Mouse (Mus musculus) c-Kit-positive CD71-positive TER-119-positive erythroid progenitor cells, embryonic 14.5 days (primary cell): Measurements from ENCODE around the gene Hist2h3c1.
A peak's percentile ranks its signal among the peaks of the same experiment; 100 is the strongest.
"Not testable (repeated sequence)": the region's sequence is repeated elsewhere in the genome, so short reads cannot be mapped to it uniquely, and the experiment has no call there.

ENCODE experiments used
- DNase-seq: peaks from one replicate; pipeline ENCODE4 v3.0.0-alpha.2; 2013; ENCODE audit warnings: low spot score

Hist2h3c1 gene

DNA sequence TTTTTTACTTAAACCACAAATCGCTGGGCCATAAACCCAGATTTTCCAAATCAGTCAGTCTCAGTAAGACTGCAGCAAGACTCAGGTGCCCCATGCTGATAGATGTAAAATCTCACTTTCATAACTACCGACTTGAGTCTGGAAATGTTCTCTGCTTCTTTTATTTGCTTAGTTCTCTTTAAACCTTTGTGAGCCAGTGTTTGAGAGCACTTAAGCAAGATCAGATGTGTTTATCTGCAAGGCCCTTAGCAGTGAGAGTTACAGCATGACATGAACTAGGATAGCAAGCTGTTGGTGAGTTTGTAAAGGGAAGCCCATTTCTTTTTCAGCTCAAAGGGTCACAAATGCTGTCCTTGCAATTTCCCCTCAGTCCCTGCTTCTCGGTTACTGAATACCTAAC, 10.7 kb downstream of the Hist2h3c1 start:
- DNase-seq, result no peak

DNA sequence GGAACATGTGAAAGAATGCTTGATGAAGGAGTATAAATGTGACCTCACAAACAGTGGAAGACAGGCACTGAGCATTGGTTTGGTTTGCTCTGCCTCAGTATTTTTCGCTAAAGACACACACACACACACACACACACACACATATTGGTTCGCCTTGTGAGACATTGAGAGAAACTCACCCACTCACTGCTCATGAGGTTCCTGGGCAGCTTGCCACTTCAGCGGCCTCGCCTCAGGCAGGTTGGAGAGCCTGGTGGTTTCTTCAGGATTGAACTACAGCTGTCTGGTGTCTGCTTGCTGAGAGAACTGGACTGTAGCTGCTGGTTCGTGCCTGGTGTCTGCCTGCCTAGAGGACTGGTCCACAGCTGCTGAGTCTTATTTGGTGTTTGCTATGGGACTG, 13.7 kb downstream of the Hist2h3c1 start:
- DNase-seq, result no peak

DNA sequence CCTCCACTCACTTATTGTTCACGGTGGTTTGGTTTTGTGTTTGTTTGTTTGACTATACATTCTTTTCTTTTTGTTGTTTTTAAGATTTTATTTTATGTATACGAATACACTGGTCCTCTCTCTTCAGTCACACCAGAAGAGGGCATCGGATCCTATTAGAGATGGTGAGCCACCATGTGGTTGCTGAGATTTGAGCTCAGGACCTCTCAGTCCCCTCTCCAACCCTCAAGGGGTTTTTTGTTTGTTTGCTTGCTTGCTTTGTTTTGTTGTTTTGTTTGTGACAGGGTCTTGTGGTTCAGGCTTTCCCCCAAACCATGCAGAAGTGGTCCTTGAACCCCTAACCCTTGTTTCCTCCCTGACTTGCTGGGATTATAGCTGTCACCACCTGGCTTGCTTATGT, 15.1 kb downstream of the Hist2h3c1 start:
- DNase-seq, result no peak

DNA sequence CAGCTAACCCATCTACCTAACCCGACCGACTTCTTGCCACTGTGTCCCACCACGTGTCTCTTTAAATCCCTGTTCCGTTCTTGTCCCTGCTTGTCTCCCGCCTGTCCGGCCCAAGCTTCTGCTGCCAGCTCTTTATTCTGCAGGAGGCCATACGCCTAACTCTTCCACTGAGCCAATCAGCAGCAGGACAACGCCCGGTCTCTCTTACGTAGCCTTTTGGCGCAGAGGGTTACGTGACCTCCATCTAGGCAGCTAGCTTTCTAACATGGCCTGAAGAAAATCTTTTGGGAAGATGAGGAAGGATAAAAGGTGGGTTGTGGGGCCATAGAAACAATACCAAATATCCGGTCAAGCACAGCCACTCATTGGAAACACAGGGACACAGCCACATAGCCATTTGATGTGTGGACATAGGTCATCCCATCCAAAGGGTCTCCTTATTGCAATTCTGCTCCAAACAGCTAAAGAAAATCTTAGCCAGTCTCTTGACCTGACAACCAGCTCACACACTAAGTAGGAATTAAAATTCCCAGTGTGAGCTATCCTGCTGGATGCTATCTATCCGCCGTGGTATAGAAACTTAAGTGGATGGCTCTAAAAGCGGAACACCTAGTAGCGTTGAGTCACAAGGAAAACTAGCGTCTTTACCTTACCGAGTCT, 15.9 kb downstream of the Hist2h3c1 start:
- peak; percentile 87 for DNase-seq

DNA sequence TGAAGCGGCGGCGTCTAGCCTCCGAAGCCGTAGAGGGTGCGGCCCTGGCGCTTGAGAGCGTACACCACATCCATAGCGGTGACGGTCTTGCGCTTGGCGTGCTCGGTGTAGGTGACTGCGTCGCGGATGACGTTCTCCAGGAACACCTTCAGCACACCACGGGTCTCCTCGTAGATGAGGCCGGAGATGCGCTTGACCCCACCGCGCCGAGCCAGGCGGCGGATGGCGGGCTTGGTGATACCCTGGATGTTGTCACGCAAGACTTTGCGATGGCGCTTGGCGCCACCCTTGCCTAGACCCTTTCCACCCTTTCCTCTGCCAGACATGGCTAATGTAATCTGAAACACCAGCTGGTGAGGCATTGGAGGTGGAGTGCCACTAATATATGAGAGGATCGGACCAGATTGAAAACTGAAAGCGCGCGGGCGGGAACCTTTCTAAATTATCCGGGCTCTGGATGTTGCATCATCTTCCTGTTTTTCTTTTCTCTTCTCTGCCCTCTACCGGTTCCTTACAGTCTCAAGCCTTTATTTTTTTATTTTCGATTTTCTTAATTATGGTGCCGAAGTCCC, 16.6 kb downstream of the Hist2h3c1 start, which contains the start of gene Hist2h4:
Gene Hist2h4, minus strand, starts transcription at position 333 of the 572 bp plus-strand sequence.
- peak; percentile 98 for DNase-seq

DNA sequence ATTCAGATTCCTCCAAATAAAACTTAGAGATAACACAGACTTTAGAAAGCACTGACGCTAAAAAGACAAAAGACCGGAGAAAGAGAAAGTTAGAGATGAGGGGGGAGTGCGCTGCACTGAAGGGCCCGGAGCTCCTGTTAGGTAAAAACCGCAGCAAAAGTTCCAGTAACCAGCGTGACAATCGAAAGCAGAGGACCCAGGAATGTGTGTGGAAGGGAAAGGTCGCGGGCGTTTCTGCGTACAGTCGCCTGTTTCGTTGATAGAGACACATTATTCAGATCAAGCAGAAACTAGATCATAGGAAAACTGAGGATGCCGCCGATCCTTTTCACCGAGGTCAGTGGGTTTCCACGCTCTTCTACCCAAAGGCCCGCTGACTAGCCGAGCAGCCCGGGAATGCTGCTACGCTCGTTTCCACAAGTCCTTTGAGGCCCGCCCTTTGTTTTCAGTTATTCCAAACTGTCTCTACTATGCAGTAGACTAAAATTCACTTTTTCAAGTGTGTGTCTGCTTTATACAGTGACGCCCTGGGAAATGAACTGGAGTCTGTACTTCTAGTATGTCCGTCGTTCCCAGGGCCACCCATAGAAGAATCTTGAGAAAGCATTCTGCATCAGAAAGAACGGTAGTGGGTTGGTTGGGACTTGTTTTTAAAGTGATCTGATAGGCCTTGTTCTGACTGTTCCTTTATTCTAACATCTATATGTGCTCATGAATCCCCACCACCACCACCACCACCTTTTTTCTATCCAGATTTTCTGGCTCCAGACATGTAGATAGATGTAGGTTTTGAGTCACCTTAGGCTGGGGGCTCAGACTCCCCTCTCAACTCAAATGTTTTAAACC, 17.3 kb downstream of the Hist2h3c1 start:
- DNase-seq, result peak; percentile 59

DNA sequence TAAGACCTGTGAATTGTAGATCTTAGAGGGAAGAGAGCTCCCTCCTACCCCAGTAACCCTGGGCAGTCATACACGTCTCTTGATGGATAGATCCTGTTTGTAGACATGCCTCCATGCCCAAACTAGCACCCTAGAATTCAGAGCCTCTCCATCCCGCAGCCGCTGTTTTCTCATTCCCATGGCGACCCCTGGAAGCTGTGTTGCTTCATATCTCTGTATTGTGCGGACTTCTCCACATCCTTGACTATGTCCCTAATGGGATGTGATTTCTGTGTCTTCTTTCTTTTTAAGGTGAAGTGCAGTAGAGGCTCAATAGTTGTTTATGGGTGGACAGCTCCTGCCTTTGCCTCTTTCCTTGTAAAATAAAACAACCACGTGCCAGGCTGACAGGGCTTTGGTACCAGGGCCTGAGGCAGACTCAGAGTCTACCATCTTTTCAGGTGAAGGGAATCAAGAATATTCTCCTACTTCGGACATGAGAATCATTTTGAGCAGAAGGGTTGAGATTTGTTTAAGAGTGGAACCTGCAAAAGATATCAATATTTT, 18.0 kb downstream of the Hist2h3c1 start:
- no peak for DNase-seq

DNA sequence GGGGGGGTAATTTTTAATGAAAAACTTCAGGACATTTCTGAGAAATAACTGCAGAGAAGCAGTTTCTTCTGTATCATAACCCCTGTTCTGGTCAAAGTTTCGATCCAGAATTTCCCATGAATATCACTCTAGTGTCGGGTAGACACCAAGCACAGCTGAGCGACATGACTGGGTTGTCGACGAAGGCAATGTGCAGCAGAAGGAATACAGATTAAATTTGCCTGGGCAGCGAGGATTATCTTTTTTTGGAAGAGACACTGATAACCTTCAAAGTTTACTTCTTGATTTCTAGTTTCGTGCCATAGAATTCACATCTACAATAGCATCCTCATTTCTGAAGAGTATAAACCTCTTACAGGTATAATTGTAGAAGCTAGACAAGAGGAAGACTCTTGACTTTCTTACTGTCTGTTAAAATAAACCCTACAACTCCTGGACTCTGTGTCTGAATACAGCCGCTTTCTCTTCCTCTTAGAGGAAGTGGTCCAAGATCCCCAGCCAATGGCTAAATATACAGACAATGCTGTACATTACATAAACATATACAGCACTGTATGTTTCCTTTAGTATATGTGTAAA, 19.7 kb downstream of the Hist2h3c1 start:
- DNase-seq, result peak; percentile 42

DNA sequence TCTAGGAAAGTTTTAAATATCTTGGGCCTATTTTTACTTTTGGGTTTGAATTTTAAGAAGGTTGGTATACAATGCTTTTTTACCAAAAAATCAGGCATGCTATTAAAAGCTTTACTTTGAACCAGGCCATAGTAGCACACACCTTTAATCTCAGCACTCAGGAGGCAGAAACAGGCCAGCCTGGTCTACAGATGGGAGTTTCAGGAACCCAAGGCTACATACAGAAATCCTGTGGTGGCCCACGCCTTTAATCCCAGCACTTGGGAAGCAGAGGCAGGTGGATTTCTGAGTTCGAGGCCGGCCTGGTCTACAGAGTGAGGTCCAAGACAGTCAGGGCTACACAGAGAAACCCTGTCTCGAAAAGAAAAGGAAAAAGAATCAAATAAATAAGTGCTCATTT, 21.1 kb downstream of the Hist2h3c1 start:
- DNase-seq, result no peak

DNA sequence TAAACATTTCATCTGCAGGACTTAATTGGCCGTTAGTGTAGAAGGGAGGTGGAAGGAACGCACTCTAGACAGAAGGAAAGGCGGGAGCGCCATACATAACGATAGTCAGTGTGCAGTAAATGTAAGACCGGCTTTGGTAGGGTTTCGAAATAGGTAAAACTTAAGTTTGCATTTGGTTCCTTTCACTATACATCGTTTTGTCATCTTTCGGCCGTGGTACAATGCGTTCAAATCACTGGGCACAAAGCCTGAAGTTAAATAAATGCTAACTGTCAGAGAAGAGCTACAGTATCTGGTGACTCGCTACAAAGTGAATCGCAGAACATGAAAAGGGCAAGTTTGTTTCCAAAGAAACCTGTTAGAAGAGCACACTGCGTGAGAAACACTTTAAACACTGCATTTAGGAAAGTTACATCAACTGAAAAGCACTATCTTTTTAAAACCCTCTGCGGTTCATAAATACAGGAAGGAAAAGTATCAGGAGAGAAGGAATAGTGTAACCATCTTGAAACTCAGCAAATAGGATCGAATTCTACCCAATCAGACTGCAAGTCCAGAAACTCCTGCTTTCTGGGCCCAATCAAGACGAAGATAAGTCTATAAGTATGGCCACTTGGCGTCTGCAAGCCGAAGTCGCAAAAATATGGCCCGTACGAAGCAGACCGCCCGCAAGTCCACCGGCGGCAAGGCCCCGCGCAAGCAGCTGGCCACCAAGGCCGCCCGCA, 21.7 kb downstream of the Hist2h3c1 start, which contains the start of gene Hist2h3b:
Gene Hist2h3b, plus strand, starts transcription at position 604 of the 725 bp plus-strand sequence.
- DNase-seq, result peak; percentile 82

DNA sequence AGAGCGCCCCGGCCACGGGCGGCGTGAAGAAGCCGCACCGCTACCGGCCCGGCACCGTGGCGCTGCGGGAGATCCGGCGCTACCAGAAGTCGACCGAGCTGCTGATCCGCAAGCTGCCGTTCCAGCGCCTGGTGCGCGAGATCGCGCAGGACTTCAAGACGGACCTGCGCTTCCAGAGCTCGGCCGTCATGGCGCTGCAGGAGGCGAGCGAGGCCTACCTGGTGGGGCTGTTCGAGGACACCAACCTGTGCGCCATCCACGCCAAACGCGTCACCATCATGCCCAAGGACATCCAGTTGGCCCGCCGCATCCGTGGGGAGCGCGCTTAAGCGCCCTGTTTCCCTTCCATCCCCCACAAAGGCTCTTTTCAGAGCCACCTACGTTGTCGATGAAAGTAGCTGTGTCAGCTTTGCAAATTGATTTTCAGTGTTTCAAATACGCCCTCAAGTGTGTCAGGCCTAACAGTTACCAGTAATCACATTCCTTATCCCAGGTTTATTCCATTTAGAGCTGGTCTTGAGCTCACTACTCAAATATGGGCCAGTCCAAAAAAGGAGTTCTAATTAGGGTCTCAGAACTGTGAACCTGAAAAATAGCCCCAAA, 22.4 kb downstream of the Hist2h3c1 start:
- not testable (repeated sequence) for DNase-seq

DNA sequence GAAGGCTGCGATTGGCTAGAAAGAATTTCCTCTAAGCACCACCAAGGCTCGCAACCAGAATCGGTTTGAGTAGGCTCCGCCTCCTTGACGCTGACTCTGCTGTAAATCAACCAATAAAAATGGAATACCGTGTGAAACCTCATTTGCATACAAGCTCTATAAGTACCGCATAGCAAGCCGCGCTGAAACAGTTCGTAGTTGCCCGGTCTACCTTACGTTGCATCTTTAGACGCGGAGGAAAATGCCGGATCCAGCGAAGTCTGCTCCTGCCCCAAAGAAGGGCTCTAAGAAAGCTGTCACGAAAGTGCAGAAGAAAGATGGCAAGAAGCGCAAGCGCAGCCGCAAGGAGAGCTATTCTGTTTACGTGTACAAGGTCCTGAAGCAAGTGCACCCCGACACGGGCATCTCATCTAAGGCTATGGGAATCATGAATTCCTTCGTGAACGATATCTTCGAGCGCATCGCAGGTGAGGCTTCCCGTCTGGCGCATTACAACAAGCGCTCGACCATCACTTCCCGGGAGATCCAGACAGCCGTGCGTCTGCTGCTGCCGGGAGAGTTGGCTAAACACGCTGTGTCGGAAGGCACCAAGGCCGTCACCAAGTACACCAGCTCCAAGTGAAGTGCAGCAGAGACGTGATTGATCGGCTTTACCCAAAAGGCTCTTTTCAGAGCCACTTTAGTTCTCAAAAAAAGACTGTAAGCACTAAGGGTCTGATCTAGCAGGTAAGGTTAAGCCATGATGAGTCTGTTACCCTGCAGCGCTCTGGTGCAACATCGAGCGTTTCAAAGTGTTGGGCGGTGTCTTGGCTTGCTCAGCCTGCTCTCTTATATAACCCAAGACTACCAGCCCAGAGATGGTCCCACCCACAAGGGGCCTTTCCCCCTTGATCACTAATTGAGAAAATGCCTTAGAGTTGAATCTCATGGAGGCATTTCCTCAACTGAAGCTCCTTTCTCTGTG, 23.3 kb downstream of the Hist2h3c1 start, which contains the start of gene Hist2h2bb:
Gene Hist2h2bb, plus strand, starts transcription at position 242 of the 964 bp plus-strand sequence.
- peak; percentile 98 for DNase-seq

DNA sequence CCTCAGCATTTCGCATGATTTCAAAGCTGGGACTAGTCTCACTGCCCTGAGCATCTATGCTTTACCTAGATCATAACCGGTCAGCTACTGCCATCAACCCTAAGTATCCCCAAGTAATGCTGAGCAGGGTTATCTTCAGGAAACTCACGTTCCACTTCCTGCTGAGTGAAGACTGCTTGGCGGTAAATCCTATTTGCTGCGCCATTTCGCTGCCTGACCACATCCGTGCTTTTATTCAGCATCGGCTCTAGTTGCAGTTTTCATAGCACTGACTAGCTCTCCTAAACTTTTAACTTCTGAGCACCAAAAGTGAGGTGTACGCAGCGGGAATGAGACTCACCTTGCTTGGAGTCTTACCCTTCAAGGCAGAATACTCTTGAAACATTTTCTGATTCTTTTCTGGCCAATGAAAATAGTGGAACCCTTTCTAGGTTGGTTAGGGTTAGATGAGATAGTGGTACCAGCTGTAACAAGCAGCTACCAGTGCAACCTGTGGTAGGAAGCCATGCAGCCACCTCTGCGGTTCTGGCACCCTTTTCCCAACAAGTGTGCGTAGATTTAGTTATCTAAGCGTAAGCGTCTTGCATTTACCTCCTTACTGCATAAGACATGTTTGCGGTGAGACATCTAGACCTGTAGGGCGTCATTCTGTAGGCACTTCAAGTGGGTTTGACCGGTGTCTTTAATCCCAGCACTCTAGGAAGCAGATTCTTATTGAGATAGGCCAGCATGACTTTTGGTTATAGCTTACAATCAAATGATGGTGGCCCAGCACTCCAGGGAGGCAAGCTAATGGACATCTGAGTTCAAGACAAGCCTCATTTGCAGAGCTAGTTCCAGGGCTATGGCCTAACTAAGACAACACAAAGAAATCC, 27.3 kb downstream of the Hist2h3c1 start:
- peak; percentile 72 for DNase-seq

DNA sequence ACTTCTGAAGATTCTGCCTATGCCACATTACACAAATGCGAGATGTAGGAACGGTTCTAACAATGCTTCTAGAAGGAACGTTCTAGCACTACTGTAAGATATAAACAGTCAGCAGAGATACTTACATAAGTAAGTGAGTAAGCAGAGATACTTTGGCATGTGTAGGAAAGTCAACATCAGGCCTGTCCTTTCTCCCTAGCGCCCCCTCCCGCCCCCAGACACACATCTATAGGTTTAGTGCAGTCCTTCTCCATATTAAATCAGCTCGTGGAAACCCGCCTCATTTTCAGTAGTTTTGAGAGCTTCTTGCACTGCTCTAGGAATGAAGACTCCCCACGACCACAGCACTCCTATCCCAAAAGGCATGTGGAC, 30.9 kb downstream of the Hist2h3c1 start:
- no peak for DNase-seq

DNA sequence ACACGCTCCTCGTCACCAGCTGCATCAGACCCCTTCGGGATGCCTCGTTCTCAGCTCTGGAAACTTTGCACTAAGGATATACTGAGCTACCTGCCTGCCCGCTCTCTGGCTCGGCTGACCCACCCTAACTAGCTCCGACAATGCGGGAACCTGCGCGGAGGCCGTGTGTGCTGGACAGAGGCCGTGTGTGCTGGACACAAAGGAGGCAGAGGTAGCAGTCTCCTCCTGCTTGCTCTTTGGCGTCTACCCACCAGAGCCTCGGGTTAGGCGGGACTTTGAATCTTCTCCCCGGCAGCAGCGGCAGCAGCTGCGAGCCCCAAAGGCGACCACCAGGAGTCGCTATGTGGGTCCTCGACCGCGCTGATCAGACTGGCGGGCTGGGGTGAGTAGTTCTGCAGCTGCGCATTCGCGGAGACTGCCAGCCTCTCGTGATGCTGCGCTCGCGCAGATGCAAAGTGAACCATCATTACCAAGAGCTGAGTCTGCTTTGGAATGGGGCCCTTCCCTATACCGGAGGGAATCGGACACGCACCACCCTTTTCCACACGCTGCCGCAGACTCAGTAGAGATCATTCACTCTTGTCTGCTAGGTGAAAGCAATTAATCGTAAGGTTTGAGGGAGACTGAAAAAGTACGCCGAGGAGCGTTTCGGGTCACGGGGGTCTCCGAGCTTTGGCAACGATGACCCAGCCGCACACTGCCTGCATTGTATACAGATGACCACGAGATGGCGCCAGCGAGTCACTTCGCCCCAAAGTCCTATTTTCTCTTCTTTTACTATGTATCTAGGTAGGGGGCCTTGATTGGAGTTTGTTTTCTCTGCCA, 31.5 kb downstream of the Hist2h3c1 start:
- peak; percentile 79 for DNase-seq

DNA sequence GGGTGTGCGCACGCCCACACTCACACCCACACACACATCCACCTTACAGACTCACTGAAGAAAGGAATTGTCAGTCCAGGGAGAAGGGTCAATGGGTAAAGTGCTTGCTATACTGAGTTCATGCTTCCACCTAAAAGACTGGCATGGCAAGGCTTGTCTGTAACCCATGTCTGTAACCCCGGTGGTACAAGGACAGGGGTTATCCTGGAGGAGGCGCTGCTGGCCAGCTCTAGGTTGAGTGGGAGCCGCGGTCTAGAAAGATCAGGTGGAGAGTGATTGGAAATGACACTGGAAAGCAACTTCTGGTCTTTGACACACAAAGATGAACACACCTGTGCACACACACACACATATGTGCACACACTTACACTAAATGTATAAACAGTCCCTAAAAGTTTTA, 34.2 kb downstream of the Hist2h3c1 start:
- no peak for DNase-seq

DNA sequence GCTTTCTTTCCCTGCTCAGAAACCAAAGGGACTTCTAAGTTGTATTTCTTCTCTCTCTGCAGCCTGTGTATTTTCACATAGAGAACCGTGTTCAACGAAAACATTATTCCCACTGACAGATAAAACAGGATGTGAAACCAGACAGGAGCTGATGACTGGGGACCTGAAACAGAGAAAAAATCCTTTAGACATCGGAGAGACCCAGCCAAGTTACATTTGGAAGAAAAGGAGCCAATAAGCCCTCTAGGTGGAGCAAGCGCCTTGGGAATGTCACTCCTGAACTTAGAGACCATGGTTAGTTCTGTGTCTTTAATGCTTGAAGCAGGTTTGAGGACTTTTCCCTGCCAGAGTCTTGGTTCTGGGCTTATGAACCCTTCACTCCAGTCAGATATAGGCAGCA, 38.0 kb downstream of the Hist2h3c1 start:
- DNase-seq, result no peak

DNA sequence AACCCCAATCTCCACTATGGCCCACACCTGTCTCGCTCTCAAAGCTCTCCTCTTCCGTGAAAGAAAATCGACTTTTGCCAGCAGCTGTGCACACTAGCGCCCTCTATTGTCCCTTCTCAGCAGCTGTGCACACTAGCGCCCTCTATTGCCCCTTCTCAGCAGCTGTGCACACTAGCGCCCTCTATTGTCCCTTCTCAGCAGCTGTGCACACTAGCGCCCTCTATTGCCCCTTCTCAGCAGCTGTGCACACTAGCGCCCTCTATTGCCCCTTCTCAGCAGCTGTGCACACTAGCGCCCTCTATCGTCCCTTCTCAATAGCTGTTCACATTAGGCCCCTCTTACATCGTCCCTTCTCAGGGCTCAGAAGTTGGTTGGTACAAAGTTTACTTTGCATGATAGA, 40.8 kb downstream of the Hist2h3c1 start:
- not testable (repeated sequence) for DNase-seq
